Mouse (Mus musculus) heart, embryonic 16.5 days (tissue): Measurements from ENCODE around the gene Sgms1. TPM values are rescaled to one million over a fixed set of nuclear protein-coding genes. Genes with fewer than 3 reads are reported as not detected.

ENCODE experiments used
- ATAC-seq: fragments of 200-750 bp; cut with Nextera tagmentation; replicated peaks from 2 replicates; pipeline ENCODE4 v1.8.0; 2017; ENCODE audit warnings: moderate number of reproducible peaks; ENCODE audit not compliant: insufficient read depth, low FRiP score; ENCODE audit errors: extremely low read depth
- H3K27ac ChIP-seq: fragments of 300-500 bp; sonication (generic); 2 replicates; pipeline ENCODE4 v1.5.1; 2014; ENCODE audit warnings: mild to moderate bottlenecking, low read length, control low read depth, moderate library complexity
- H3K27me3 ChIP-seq: fragments of 300-500 bp; sonication (generic); 2 replicates; pipeline ENCODE4 v1.6.1; 2014; ENCODE audit warnings: low read length, mixed read lengths; ENCODE audit not compliant: control insufficient read depth, insufficient read depth
- H3K36me3 ChIP-seq: fragments of 300-500 bp; sonication (generic); 2 replicates; pipeline ENCODE4 v1.6.1; 2014; ENCODE audit not compliant: control insufficient read depth, insufficient read depth
- H3K4me1 ChIP-seq: fragments of 300-500 bp; sonication (generic); 2 replicates; pipeline ENCODE4 v1.6.1; 2014; ENCODE audit warnings: low read length, mixed read lengths; ENCODE audit not compliant: control insufficient read depth, insufficient read depth
- H3K4me2 ChIP-seq: fragments of 300-500 bp; sonication (generic); 2 replicates; pipeline ENCODE4 v1.6.1; 2014; ENCODE audit warnings: low read depth, mild to moderate bottlenecking, control low read depth, low read length
- H3K4me3 ChIP-seq: fragments of 300-500 bp; sonication (generic); 2 replicates; pipeline ENCODE4 v1.5.1; 2014; ENCODE audit warnings: mild to moderate bottlenecking, control low read depth, low read length
- H3K9ac ChIP-seq: fragments of 300-500 bp; sonication (generic); 2 replicates; pipeline ENCODE4 v1.6.1; 2014; ENCODE audit warnings: low read length, control low read depth
- H3K9me3 ChIP-seq: fragments of 300-500 bp; sonication (generic); replicated peaks from 2 replicates; pipeline ENCODE4 v1.6.1; 2016; ENCODE audit warnings: low read length; ENCODE audit not compliant: control insufficient read depth
- WGBS: fragments of 180-500 bp; shearing (Covaris S2); extraction: QIAGEN DNeasy Blood & Tissue Kit; methylation state at CpG from one replicate; pipeline ENCODE4 v1.1.7; 2014; 5-methylcytosine and 5-hydroxymethylcytosine counted together
- polyA plus RNA-seq: library from polyadenylated mRNA; unstranded; fragments of >200 nt; fragmentation: Nextera tagmentation; extraction: Ambion mirVana; gene quantifications from 2 replicates; pipeline ENCODE4 v1.2.1, GENCODE M21; 2015

Gene Sgms1
- polyA plus RNA-seq, 1 experiment from 2014 or later = 40.1 TPM

- H3K27ac ChIP-seq = no peak overlapping the region
- H3K4me3 ChIP-seq = no peak overlapping the region
- no peak overlapping the region for H3K9ac ChIP-seq
- no peaks in the 10 kb centered on the region for H3K36me3 ChIP-seq
- H3K27me3 ChIP-seq = no peaks in the 10 kb centered on the region
- H3K4me2 ChIP-seq = no peak overlapping the region
- 88% methylated on average over 3 of the region's 3 CpGs for WGBS
- H3K4me1 ChIP-seq = 0 out of 2 replicates have a peak, but pooled peaks cover 2% of the 10 kb centered on the region
- no peaks in the 10 kb centered on the region for H3K9me3 ChIP-seq
- ATAC-seq = no peak
Measured at GRCm38 (mm10) chr19:32223751-32224174, 165.8 kb downstream of the Sgms1 start.

DNA sequence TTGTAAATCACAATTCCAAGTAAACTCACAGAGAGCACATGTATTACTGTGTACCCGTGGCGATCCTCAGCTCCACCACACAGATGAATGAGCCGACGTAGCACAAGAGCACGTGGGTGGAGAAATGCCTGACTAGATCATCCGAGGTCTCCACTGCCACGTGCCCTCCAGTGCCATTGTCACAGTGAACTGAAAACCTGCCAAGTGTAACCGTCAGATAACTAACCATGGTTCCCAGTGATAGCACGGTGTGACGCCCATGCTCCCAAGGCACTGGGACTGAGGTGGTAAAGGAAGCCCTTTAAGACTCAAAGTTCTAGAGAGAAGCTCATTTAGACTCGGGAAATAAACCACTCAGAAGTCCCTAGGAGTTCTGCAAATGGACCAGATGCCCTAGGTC is 167.4 kb downstream of the Sgms1 start:
- Histone ChIP-seq H3K36me3 (no peaks in the 10 kb centered on the region), H3K4me3 (no peak overlapping the region), H3K27me3 (no peaks in the 10 kb centered on the region), H3K27ac (no peak overlapping the region), H3K9me3 (no peaks in the 10 kb centered on the region), H3K4me1 (0 out of 2 replicates have a peak, but pooled peaks cover 2% of the 10 kb centered on the region), H3K9ac (no peak overlapping the region), H3K4me2 (no peak overlapping the region)
- no peak for ATAC-seq
- 76% methylated on average over 11 of the region's 11 CpGs for WGBS

DNA sequence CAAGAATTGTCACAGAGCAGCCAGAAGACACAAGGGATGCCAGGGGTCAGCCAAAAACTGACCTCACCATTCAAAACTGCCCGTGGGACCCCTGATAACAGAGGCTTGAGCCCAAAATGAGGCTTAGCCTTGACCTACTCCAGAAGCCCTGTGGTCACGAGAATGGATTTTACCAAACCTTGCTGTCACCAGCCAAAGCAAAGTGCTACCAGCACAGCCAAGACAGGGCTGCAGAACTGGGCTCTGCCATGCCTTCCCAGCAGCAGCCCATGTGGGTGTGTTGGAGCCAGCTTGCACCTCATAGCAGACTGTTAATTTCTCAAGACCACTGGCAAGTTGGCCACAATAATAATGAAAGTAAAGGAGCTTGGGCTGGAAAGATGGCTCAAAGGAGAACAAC is 168.5 kb downstream of the Sgms1 start:
- Histone ChIP-seq H3K36me3 (no peaks in the 10 kb centered on the region), H3K9me3 (no peaks in the 10 kb centered on the region), H3K4me1 (0 out of 2 replicates have a peak, but pooled peaks cover 2% of the 10 kb centered on the region), H3K27me3 (no peaks in the 10 kb centered on the region), H3K9ac (no peak overlapping the region), H3K27ac (no peak overlapping the region), H3K4me3 (no peak overlapping the region), H3K4me2 (no peak overlapping the region)
- no peak for ATAC-seq
- WGBS = 52% methylated on average over 2 of the region's 2 CpGs

DNA sequence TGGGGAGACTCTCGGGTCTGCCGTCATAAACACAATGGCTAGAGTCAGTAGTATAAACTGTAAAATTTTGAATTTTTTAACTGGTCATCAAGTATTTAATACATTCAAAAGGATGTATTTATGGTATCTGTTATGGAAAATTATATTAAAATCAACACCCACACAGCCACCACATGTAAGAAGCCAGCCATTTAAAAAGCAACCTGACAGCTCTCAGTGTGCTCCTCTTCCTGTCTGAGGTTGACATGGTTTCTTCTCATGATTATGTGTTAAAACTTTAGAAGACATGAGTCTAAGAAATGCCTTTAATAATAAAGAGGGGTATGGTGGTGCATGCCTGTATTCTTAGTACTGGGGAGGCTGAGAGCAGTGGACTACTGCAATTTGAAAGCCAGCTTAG is 172.8 kb downstream of the Sgms1 start:
- Histone ChIP-seq H3K4me3 (no peak overlapping the region), H3K27ac (no peak overlapping the region), H3K4me2 (no peak overlapping the region), H3K9ac (no peak overlapping the region), H3K9me3 (no peaks in the 10 kb centered on the region), H3K27me3 (no peaks in the 10 kb centered on the region), H3K36me3 (no peaks in the 10 kb centered on the region), H3K4me1 (peaks cover 18% of the 10 kb centered on the region)
- 95% methylated on average over 2 of the region's 2 CpGs for WGBS
- ATAC-seq = no peak

GRCm38 (mm10) chr19:32214905-32215806 is 174.4 kb downstream of the Sgms1 start:
- no peak for ATAC-seq
- H3K9ac ChIP-seq = no peak overlapping the region
- no peak overlapping the region for H3K27ac ChIP-seq
- WGBS = 65% methylated on average over 12 of the region's 12 CpGs
- no peaks in the 10 kb centered on the region for H3K36me3 ChIP-seq
- H3K27me3 ChIP-seq = no peaks in the 10 kb centered on the region
- peaks cover 24% of the 10 kb centered on the region for H3K4me1 ChIP-seq
- H3K4me2 ChIP-seq = no peak overlapping the region
- H3K4me3 ChIP-seq = no peak overlapping the region
- no peaks in the 10 kb centered on the region for H3K9me3 ChIP-seq

GRCm38 (mm10) chr19:32213577-32213976 is 175.9 kb downstream of the Sgms1 start:
- 17% methylated on average over 3 of the region's 3 CpGs for WGBS

GRCm38 (mm10) chr19:32211293-32211585 is 178.3 kb downstream of the Sgms1 start:
- H3K36me3 ChIP-seq = no peaks in the 10 kb centered on the region
- 0 out of 2 replicates have a peak, but pooled peaks have one; percentile 38 for ATAC-seq
- H3K27ac ChIP-seq = peak overlapping the region; percentile 82
- H3K4me3 ChIP-seq = peak overlapping the region; percentile 76
- H3K27me3 ChIP-seq = no peaks in the 10 kb centered on the region
- H3K9me3 ChIP-seq = no peaks in the 10 kb centered on the region
- peak overlapping the region; percentile 89 for H3K4me2 ChIP-seq
- H3K4me1 ChIP-seq = peaks cover 32% of the 10 kb centered on the region
- peak overlapping the region; percentile 62 for H3K9ac ChIP-seq

More at GRCm38 (mm10) chr19:32213577-32213976, 175.9 kb downstream of the Sgms1 start:
- H3K4me2 ChIP-seq = no peak overlapping the region
- ATAC-seq = no peak
- no peak overlapping the region for H3K9ac ChIP-seq
- H3K27ac ChIP-seq = peak overlapping the region; percentile 48; the same call in 1 of the 2 replicates
- H3K4me1 ChIP-seq = peaks cover 32% of the 10 kb centered on the region
- no peak overlapping the region for H3K4me3 ChIP-seq
- H3K27me3 ChIP-seq = no peaks in the 10 kb centered on the region
- no peaks in the 10 kb centered on the region for H3K36me3 ChIP-seq
- H3K9me3 ChIP-seq = no peaks in the 10 kb centered on the region

DNA sequence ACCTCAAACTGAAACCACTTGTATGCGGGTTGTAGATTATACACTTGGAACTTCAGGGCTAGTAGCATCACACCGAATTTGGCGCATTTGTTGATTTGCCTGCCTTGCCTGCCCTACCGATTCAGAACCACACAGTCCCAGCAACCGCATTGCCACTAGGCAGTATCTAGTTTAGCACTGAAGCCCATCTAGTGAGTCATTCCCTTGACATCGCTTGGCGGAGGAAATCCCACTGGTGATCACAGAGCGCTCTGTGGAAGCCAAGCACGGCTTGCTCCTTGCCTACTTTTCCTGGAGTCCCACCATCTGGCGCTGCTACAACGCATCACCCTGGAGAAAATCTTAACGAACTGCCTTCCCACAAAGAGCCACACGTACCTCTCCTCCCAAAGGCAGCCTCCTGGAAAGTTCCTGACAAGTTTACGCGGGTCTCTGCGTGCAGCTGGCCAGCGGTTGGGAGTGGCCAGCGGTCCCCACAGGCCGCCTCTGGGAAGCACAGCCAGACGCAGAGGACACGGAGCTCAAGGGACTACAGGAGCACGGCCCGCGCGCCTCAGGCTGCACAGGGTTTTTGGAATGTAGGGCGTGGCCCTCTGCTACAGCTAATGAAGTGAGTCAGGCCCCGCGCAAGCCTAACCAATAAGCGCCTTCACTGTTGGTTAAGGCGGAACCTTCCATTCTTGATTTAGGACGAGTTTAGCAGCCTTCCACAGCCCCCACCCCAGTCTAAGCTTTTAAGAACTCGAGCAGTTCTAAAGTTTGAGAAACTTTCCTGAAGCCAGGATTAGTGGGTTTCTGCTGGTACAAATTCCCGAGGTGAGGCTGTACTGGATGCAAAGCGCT is 178.8 kb downstream of the Sgms1 start:
- Histone ChIP-seq H3K9me3 (no peaks in the 10 kb centered on the region), H3K9ac (peak overlapping the region; percentile 62), H3K4me1 (peaks cover 31% of the 10 kb centered on the region), H3K27me3 (no peaks in the 10 kb centered on the region), H3K27ac (peak overlapping the region; percentile 82), H3K4me3 (peak overlapping the region; percentile 76), H3K4me2 (peak overlapping the region; percentile 89), H3K36me3 (no peaks in the 10 kb centered on the region)
- WGBS = under 1% methylated on average over 34 of the region's 34 CpGs
- ATAC-seq = peak; percentile 99

GRCm38 (mm10) chr19:32210099-32210449 is 179.4 kb downstream of the Sgms1 start:
- Histone ChIP-seq H3K27ac (peak overlapping the region; percentile 82), H3K4me3 (peak overlapping the region; percentile 76), H3K9ac (peak overlapping the region; percentile 62), H3K9me3 (no peaks in the 10 kb centered on the region), H3K4me2 (peak overlapping the region; percentile 89), H3K36me3 (no peaks in the 10 kb centered on the region), H3K27me3 (no peaks in the 10 kb centered on the region), H3K4me1 (peaks cover 26% of the 10 kb centered on the region)
- ATAC-seq = peak; percentile 35; the same call in 1 of the 2 replicates
- 3% methylated on average over 5 of the region's 5 CpGs for WGBS
